9 mouse cellular contexts compared by ENCODE assay signal in the genomic region with DNA sequence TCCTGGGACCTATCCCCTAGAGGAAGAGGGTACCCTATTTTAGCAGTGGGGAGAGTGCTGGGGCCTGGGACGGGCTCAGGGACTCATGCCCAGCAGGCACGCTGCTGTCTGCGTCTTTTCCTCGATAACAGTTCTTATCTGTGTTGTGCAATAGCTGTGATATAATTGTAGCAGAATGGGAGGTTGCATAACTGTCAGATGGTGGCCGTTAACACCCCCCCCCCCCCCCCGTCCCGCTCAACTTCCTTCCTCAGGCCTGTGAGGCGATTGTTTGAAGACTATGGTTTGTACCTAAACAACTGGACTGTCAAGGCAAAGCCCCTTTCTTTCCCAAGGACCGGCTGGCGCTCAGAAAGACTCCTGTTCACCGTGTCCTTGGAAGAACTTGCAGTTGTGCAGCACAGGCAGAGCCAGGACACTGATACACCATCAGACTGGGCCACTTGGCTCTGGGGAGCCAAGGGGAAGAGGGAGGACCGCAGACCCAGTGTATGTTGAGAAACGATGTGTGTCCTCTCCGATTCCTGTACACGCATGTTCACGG. TPM values are rescaled to one million over a fixed set of nuclear protein-coding genes. Genes with fewer than 3 reads are reported as not detected.
DNase-seq lines count a peak whose midpoint lies in the region; ATAC-seq and TF ChIP-seq lines count a peak whose summit lies in the region.
"Had no signal": no experiment of that assay in that cellular context is flagged by ENCODE, and none has a peak within 500 bp of the region (broad histone marks: within the 10 kb centered on the region; RNA-seq: fewer than 3 reads in every experiment).

No protein-coding gene starts in this region.

- peak; percentile 49 for DNase-seq in kidney, postnatal 0 days (ENCODE audit: low spot score)
- no peak for DNase-seq in kidney, adult 8-10 months
- peak; percentile 43 for DNase-seq in kidney, postnatal 14 days
- DNase-seq in retina, embryonic 14.5 days (ENCODE audit: low spot score), result no peak
- DNase-seq in thymus, adult 18-20 months, result no peak

- no peaks in the 10 kb centered on the region for H3K9me3 ChIP-seq in kidney, postnatal 0 days (replicated peaks; ENCODE audit: low read length)

- peak overlapping the region; percentile 50; the same call in 1 of the 2 replicates for H3K27ac ChIP-seq in kidney, postnatal 0 days

- no peak overlapping the region for H3K9ac ChIP-seq in kidney, postnatal 0 days (ENCODE audit: low read depth, low read length)

- H3K4me1 ChIP-seq in kidney, postnatal 0 days (replicated peaks; ENCODE audit: insufficient read depth, low read length), result no peaks in the 10 kb centered on the region

- ATAC-seq in kidney, postnatal 0 days (replicated peaks; ENCODE audit: low FRiP score, low read depth), result no peak
- peak; percentile 63 for ATAC-seq in common myeloid progenitor, adult 5-6 weeks (replicated peaks; ENCODE audit: low read depth, poor library complexity, severe bottlenecking)
- ATAC-seq in monocyte, adult 5-6 weeks (replicated peaks; ENCODE audit: insufficient number of reproducible peaks, low FRiP score, low TSS enrichment, poor library complexity, severe bottlenecking), result peak; percentile 24; the same call in 1 of the 2 replicates
- no peak for ATAC-seq in CD4-positive, CD25-positive, alpha-beta regulatory T cell, adult 4 months
- ATAC-seq: Patski had no signal

- H3K36me3 ChIP-seq in kidney, postnatal 0 days (ENCODE audit: insufficient read depth, low read length), result peaks cover 14% of the 10 kb centered on the region

- no peak for TF ChIP-seq CTCF in kidney, postnatal 0 days (IDR thresholded peaks at IDR 0.05; ENCODE audit: low read depth)

- 67% methylated on average over 16 of the region's 16 CpGs for WGBS in kidney, postnatal 0 days

- no peak overlapping the region for H3K4me2 ChIP-seq in kidney, postnatal 0 days (ENCODE audit: low read length)

- no peaks in the 10 kb centered on the region for H3K27me3 ChIP-seq in kidney, postnatal 0 days (ENCODE audit: insufficient read depth, low read length)
- H3K27me3 ChIP-seq: Patski had no signal

- no peak overlapping the region for H3K4me3 ChIP-seq in kidney, postnatal 0 days (replicated peaks; ENCODE audit: low read depth, low read length)

RNA-seq across cellular contexts. Expression of gene Git2, which starts 9.4 kb away (rescaled TPM):
- polyA plus RNA-seq in kidney, postnatal 0 days (2015; fragmentation: Nextera tagmentation; extraction: Ambion mirVana), result 25.8 and 27.8 TPM in 2 replicates
- 80.9 and 86.3 TPM in 2 replicates for total RNA-seq in common myeloid progenitor, adult 5-6 weeks (2017)
- total RNA-seq in monocyte, adult 5-6 weeks (2017), result 118 to 169 TPM (median 121 TPM) in 3 replicates
- 100 to 1,000 TPM; 147 to 207 TPM for polyA plus RNA-seq in CD4-positive, CD25-positive, alpha-beta regulatory T cell, adult 4 months (2017; shearing (Covaris generic))

RNA-seq across cellular contexts. Expression of gene Ankrd13a, which starts 10.2 kb away (rescaled TPM):
- polyA plus RNA-seq in kidney, postnatal 0 days (2015; fragmentation: Nextera tagmentation; extraction: Ambion mirVana), result 45.6 and 49.2 TPM in 2 replicates
- 365 and 466 TPM in 2 replicates for total RNA-seq in common myeloid progenitor, adult 5-6 weeks (2017)
- total RNA-seq in monocyte, adult 5-6 weeks (2017), result 185 to 246 TPM (median 193 TPM) in 3 replicates
- 10 to 100 TPM; 13.9 to 23.3 TPM for polyA plus RNA-seq in CD4-positive, CD25-positive, alpha-beta regulatory T cell, adult 4 months (2017; shearing (Covaris generic))

RNA-seq across cellular contexts. Expression of gene 1500011B03Rik, which starts 38.6 kb away (rescaled TPM):
- 160 and 189 TPM in 2 replicates for polyA plus RNA-seq in kidney, postnatal 0 days (2015; fragmentation: Nextera tagmentation; extraction: Ambion mirVana)
- 59.4 and 74.8 TPM in 2 replicates for total RNA-seq in common myeloid progenitor, adult 5-6 weeks (2017)
- total RNA-seq in monocyte, adult 5-6 weeks (2017), result 33.0 to 67.3 TPM (median 42.5 TPM) in 3 replicates
- 10 to 100 TPM; 51.9 to 57.3 TPM for polyA plus RNA-seq in CD4-positive, CD25-positive, alpha-beta regulatory T cell, adult 4 months (2017; shearing (Covaris generic))

Comparison
In these comparisons a context has a peak if more than half of its experiments do, and no peak if none do; other contexts are left out.
1. DNase-seq: peak in kidney, postnatal 0 days (single experiment) and kidney, postnatal 14 days (single experiment); none in kidney, adult 8-10 months (0 of 2), retina, embryonic 14.5 days (single experiment) and thymus, adult 18-20 months (0 of 2).
2. ATAC-seq: peak in common myeloid progenitor, adult 5-6 weeks (single experiment) and monocyte, adult 5-6 weeks (single experiment); none in kidney, postnatal 0 days (single experiment) and CD4-positive, CD25-positive, alpha-beta regulatory T cell, adult 4 months (single experiment).